Mouse (Mus musculus): ENCODE data around the gene Spi1. TPM values are rescaled to one million over a fixed set of nuclear protein-coding genes. Genes with fewer than 3 reads are reported as not detected.

Spi1 gene
- polyA plus RNA-seq, 1 experiment from 2014 or later, result 1.7 TPM

GRCm38 (mm10) chr2:91121497-91121896 is 39.3 kb downstream of the Spi1 start:
- H3K4me2 ChIP-seq (ENCODE audit: low read depth, low read length), result no peak overlapping the region
- no peak for ATAC-seq (ENCODE audit: low read depth)

DNA sequence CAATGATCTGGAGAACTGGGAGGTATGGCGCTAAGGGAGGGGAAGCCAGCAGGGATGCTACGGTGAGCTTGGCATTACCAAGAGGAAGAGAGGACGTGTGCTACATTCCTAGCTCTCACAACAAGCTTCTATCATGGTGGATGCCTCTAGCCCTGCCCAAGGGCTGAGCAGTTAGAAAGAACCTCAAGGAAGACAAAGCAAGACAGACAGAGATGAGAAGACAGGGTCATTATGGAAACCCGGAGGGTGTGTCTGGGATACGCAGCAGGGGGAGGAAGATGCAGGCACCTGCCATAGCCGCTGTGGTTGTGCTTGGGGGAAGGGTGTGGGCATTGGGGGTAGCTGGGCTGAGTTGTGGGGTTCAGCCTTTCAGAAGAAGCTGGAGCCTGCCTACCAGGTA is 41.3 kb downstream of the Spi1 start:
- Histone ChIP-seq H3K27me3 (ENCODE audit: control insufficient read depth, insufficient read depth, low read length) (no peaks in the 10 kb centered on the region), H3K36me3 (ENCODE audit: control insufficient read depth, insufficient read depth, low read length) (no peaks in the 10 kb centered on the region), H3K27ac (ENCODE audit: low read depth, low read length) (no peak overlapping the region), H3K9me3 (ENCODE audit: control insufficient read depth, low read length) (no peaks in the 10 kb centered on the region), H3K9ac (replicated peaks; ENCODE audit: low read depth, low read length) (no peak overlapping the region), H3K4me1 (ENCODE audit: control insufficient read depth, insufficient read depth, low read length) (no peaks in the 10 kb centered on the region), H3K4me2 (ENCODE audit: low read depth, low read length) (no peak overlapping the region), H3K4me3 (ENCODE audit: low read depth, low read length) (no peak overlapping the region)
- WGBS, result 78% methylated on average over 6 of the region's 6 CpGs
- no peak for ATAC-seq (ENCODE audit: low read depth)

More at GRCm38 (mm10) chr2:91121497-91121896, 39.3 kb downstream of the Spi1 start:
- Histone ChIP-seq H3K4me1 (ENCODE audit: control insufficient read depth, insufficient read depth, low read length) (no peaks in the 10 kb centered on the region), H3K27ac (ENCODE audit: low read depth, low read length) (no peak overlapping the region), H3K9ac (replicated peaks; ENCODE audit: low read depth, low read length) (no peak overlapping the region), H3K27me3 (ENCODE audit: control insufficient read depth, insufficient read depth, low read length) (no peaks in the 10 kb centered on the region), H3K4me3 (ENCODE audit: low read depth, low read length) (no peak overlapping the region), H3K9me3 (ENCODE audit: control insufficient read depth, low read length) (no peaks in the 10 kb centered on the region), H3K36me3 (ENCODE audit: control insufficient read depth, insufficient read depth, low read length) (no peaks in the 10 kb centered on the region)
- WGBS, result 72% methylated on average over 8 of the region's 8 CpGs

GRCm38 (mm10) chr2:91125101-91125500 is 42.9 kb downstream of the Spi1 start:
- H3K4me3 ChIP-seq (ENCODE audit: low read depth, low read length), result no peak overlapping the region
- H3K9ac ChIP-seq (replicated peaks; ENCODE audit: low read depth, low read length), result no peak overlapping the region
- ATAC-seq (ENCODE audit: low read depth), result no peak
- H3K9me3 ChIP-seq (ENCODE audit: control insufficient read depth, low read length), result no peaks in the 10 kb centered on the region
- H3K4me2 ChIP-seq (ENCODE audit: low read depth, low read length), result no peak overlapping the region
- H3K27ac ChIP-seq (ENCODE audit: low read depth, low read length), result no peak overlapping the region
- WGBS, result 88% methylated on average over 10 of the region's 10 CpGs
- H3K36me3 ChIP-seq (ENCODE audit: control insufficient read depth, insufficient read depth, low read length), result no peaks in the 10 kb centered on the region
- H3K4me1 ChIP-seq (ENCODE audit: control insufficient read depth, insufficient read depth, low read length), result no peaks in the 10 kb centered on the region
- H3K27me3 ChIP-seq (ENCODE audit: control insufficient read depth, insufficient read depth, low read length), result no peaks in the 10 kb centered on the region

- no peak for ATAC-seq (ENCODE audit: low read depth)
- Histone ChIP-seq H3K4me1 (ENCODE audit: control insufficient read depth, insufficient read depth, low read length) (no peaks in the 10 kb centered on the region), H3K4me2 (ENCODE audit: low read depth, low read length) (no peak overlapping the region), H3K27ac (ENCODE audit: low read depth, low read length) (no peak overlapping the region), H3K9ac (replicated peaks; ENCODE audit: low read depth, low read length) (no peak overlapping the region), H3K36me3 (ENCODE audit: control insufficient read depth, insufficient read depth, low read length) (no peaks in the 10 kb centered on the region), H3K27me3 (ENCODE audit: control insufficient read depth, insufficient read depth, low read length) (no peaks in the 10 kb centered on the region), H3K4me3 (ENCODE audit: low read depth, low read length) (no peak overlapping the region), H3K9me3 (ENCODE audit: control insufficient read depth, low read length) (no peaks in the 10 kb centered on the region)
- WGBS, result 85% methylated on average over 5 of the region's 5 CpGs
Observed at GRCm38 (mm10) chr2:91128761-91129160, 46.6 kb downstream of the Spi1 start.

GRCm38 (mm10) chr2:91130126-91130525 is 47.9 kb downstream of the Spi1 start:
- whole genome bisulfite sequencing, result 92% methylated on average over 6 of the region's 6 CpGs
- no peak overlapping the region for H3K27ac ChIP-seq (ENCODE audit: low read depth, low read length)
- no peak for ATAC-seq (ENCODE audit: low read depth)
- H3K27me3 ChIP-seq (ENCODE audit: control insufficient read depth, insufficient read depth, low read length), result no peaks in the 10 kb centered on the region
- H3K9ac ChIP-seq (replicated peaks; ENCODE audit: low read depth, low read length), result no peak overlapping the region
- H3K36me3 ChIP-seq (ENCODE audit: control insufficient read depth, insufficient read depth, low read length), result no peaks in the 10 kb centered on the region
- H3K4me1 ChIP-seq (ENCODE audit: control insufficient read depth, insufficient read depth, low read length), result no peaks in the 10 kb centered on the region
- H3K9me3 ChIP-seq (ENCODE audit: control insufficient read depth, low read length), result no peaks in the 10 kb centered on the region
- no peak overlapping the region for H3K4me2 ChIP-seq (ENCODE audit: low read depth, low read length)
- H3K4me3 ChIP-seq (ENCODE audit: low read depth, low read length), result no peak overlapping the region

GRCm38 (mm10) chr2:91131251-91131650 is 49.1 kb downstream of the Spi1 start:
- Histone ChIP-seq H3K9me3 (ENCODE audit: control insufficient read depth, low read length) (no peaks in the 10 kb centered on the region), H3K4me3 (ENCODE audit: low read depth, low read length) (no peak overlapping the region), H3K27ac (ENCODE audit: low read depth, low read length) (no peak overlapping the region), H3K36me3 (ENCODE audit: control insufficient read depth, insufficient read depth, low read length) (no peaks in the 10 kb centered on the region), H3K4me1 (ENCODE audit: control insufficient read depth, insufficient read depth, low read length) (no peaks in the 10 kb centered on the region), H3K4me2 (ENCODE audit: low read depth, low read length) (no peak overlapping the region), H3K9ac (replicated peaks; ENCODE audit: low read depth, low read length) (no peak overlapping the region), H3K27me3 (ENCODE audit: control insufficient read depth, insufficient read depth, low read length) (no peaks in the 10 kb centered on the region)
- WGBS, result 90% methylated on average over 15 of the region's 15 CpGs
- no peak for ATAC-seq (ENCODE audit: low read depth)

GRCm38 (mm10) chr2:91132035-91132434 is 49.8 kb downstream of the Spi1 start:
- no peaks in the 10 kb centered on the region for H3K27me3 ChIP-seq (ENCODE audit: control insufficient read depth, insufficient read depth, low read length)
- no peak overlapping the region for H3K4me2 ChIP-seq (ENCODE audit: low read depth, low read length)
- H3K9me3 ChIP-seq (ENCODE audit: control insufficient read depth, low read length), result no peaks in the 10 kb centered on the region
- H3K27ac ChIP-seq (ENCODE audit: low read depth, low read length), result no peak overlapping the region
- H3K36me3 ChIP-seq (ENCODE audit: control insufficient read depth, insufficient read depth, low read length), result no peaks in the 10 kb centered on the region; the same call in 1 of the 2 replicates
- H3K9ac ChIP-seq (replicated peaks; ENCODE audit: low read depth, low read length), result no peak overlapping the region
- H3K4me1 ChIP-seq (ENCODE audit: control insufficient read depth, insufficient read depth, low read length), result no peaks in the 10 kb centered on the region
- WGBS, result 87% methylated on average over 3 of the region's 3 CpGs
- no peak for ATAC-seq (ENCODE audit: low read depth)
- H3K4me3 ChIP-seq (ENCODE audit: low read depth, low read length), result no peak overlapping the region

- no peak for ATAC-seq (ENCODE audit: low read depth)
- WGBS, result 83% methylated on average over 11 of the region's 11 CpGs
- peaks cover 31% of the 10 kb centered on the region for H3K36me3 ChIP-seq (ENCODE audit: control insufficient read depth, insufficient read depth, low read length)
Observed at GRCm38 (mm10) chr2:91136513-91137412, 54.6 kb downstream of the Spi1 start.

DNA sequence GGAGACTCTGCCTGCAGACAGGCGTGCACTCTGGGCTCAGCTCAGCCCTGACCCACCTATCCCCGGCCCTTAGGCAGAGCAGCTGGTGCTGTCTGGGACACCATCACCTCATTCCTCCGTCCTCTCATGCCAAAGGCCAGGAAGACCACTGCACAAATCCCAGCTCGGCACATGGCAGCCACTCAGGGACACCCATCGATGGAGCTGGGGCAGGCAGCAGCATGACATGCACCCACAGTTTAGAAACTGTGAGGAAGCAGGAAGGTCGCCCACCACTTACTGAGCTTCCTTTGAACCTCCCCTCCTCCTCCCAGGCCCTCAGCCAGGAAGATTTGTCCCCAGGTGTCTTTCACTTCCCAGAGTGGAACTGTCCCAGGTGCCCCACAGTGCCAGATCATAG is 55.3 kb downstream of the Spi1 start:
- Histone ChIP-seq H3K9ac (replicated peaks; ENCODE audit: low read depth, low read length) (no peak overlapping the region), H3K4me3 (ENCODE audit: low read depth, low read length) (no peak overlapping the region), H3K4me2 (ENCODE audit: low read depth, low read length) (no peak overlapping the region), H3K4me1 (ENCODE audit: control insufficient read depth, insufficient read depth, low read length) (no peaks in the 10 kb centered on the region), H3K27ac (ENCODE audit: low read depth, low read length) (no peak overlapping the region), H3K27me3 (ENCODE audit: control insufficient read depth, insufficient read depth, low read length) (no peaks in the 10 kb centered on the region), H3K9me3 (ENCODE audit: control insufficient read depth, low read length) (no peaks in the 10 kb centered on the region), H3K36me3 (ENCODE audit: control insufficient read depth, insufficient read depth, low read length) (peaks cover 34% of the 10 kb centered on the region)
- ATAC-seq (ENCODE audit: low read depth), result no peak
- WGBS, result 87% methylated on average over 6 of the region's 6 CpGs

More at GRCm38 (mm10) chr2:91136513-91137412, 54.6 kb downstream of the Spi1 start:
- H3K27ac ChIP-seq (ENCODE audit: low read depth, low read length), result no peak overlapping the region
- no peaks in the 10 kb centered on the region for H3K27me3 ChIP-seq (ENCODE audit: control insufficient read depth, insufficient read depth, low read length)
- no peaks in the 10 kb centered on the region for H3K9me3 ChIP-seq (ENCODE audit: control insufficient read depth, low read length)
- H3K9ac ChIP-seq (replicated peaks; ENCODE audit: low read depth, low read length), result no peak overlapping the region
- no peaks in the 10 kb centered on the region for H3K4me1 ChIP-seq (ENCODE audit: control insufficient read depth, insufficient read depth, low read length)
- no peak overlapping the region for H3K4me2 ChIP-seq (ENCODE audit: low read depth, low read length)
- H3K4me3 ChIP-seq (ENCODE audit: low read depth, low read length), result no peak overlapping the region
